Mouse (Mus musculus) small intestine, adult 2 months (tissue): Measurements from ENCODE around the gene Paqr9. TPM values are rescaled to one million over a fixed set of nuclear protein-coding genes. Genes with fewer than 3 reads are reported as not detected.
"Not testable (repeated sequence)": the region's sequence is repeated elsewhere in the genome, so short reads cannot be mapped to it uniquely, and the experiment has no call there.

Experiments used
- H3K27ac ChIP-seq: fragments of 200-500 bp; 2 replicates; pipeline ENCODE4 v1.5.1; 2012; ENCODE audit warnings: low read depth, low read length, control low read depth, inconsistent platforms; ENCODE audit not compliant: insufficient read depth
- H3K27me3 ChIP-seq: fragments of 200-500 bp; 2 replicates; pipeline ENCODE4 v1.6.1; 2012; ENCODE audit warnings: mild to moderate bottlenecking, moderate library complexity, low read length, inconsistent platforms; ENCODE audit not compliant: control insufficient read depth, insufficient read depth
- H3K36me3 ChIP-seq: fragments of 200-500 bp; 2 replicates; pipeline ENCODE4 v1.6.1; 2012; ENCODE audit warnings: mild to moderate bottlenecking, low read length, control low read depth, inconsistent platforms; ENCODE audit not compliant: control insufficient read depth, insufficient read depth
- H3K4me1 ChIP-seq: fragments of 200-500 bp; 2 replicates; pipeline ENCODE4 v1.6.1; 2012; ENCODE audit warnings: low read length, inconsistent platforms, mixed read lengths; ENCODE audit not compliant: control insufficient read depth, insufficient read depth, insufficient read length
- H3K4me3 ChIP-seq: fragments of 200-500 bp; 2 replicates; pipeline ENCODE4 v1.5.1; 2012; ENCODE audit warnings: low read depth, mild to moderate bottlenecking, control low read depth, inconsistent platforms, low read length, moderate library complexity
- CTCF ChIP-seq: fragments of 200-500 bp; IDR thresholded peaks from 2 replicates; pipeline ENCODE4 v1.5.1; 2012; ENCODE audit warnings: low read depth, mild to moderate bottlenecking, control low read depth, inconsistent platforms, low read length, moderate library complexity, mixed read lengths; ENCODE audit not compliant: insufficient replicate concordance, insufficient read length; ENCODE audit errors: extremely low read depth
- POLR2A ChIP-seq: fragments of 200-500 bp; IDR thresholded peaks from 2 replicates; pipeline ENCODE4 v1.6.1; 2012; ENCODE audit warnings: low read depth, mild to moderate bottlenecking, control low read depth, inconsistent platforms, low read length, moderate library complexity
- WGBS: fragments of 180-500 bp; shearing (Covaris S2); methylation state at CpG from one replicate; pipeline ENCODE4 v1.1.7; 2018; 5-methylcytosine and 5-hydroxymethylcytosine counted together
- polyA plus RNA-seq: library from polyadenylated mRNA; depleted of rRNA; stranded (reverse); fragments of >200 nt; gene quantifications from 2 replicates; pipeline ENCODE4 v1.2.3, GENCODE M21; 2012; rRNA removed

Gene Paqr9
- 0.44 and 1.5 TPM in 2 replicates for polyA plus RNA-seq

DNA sequence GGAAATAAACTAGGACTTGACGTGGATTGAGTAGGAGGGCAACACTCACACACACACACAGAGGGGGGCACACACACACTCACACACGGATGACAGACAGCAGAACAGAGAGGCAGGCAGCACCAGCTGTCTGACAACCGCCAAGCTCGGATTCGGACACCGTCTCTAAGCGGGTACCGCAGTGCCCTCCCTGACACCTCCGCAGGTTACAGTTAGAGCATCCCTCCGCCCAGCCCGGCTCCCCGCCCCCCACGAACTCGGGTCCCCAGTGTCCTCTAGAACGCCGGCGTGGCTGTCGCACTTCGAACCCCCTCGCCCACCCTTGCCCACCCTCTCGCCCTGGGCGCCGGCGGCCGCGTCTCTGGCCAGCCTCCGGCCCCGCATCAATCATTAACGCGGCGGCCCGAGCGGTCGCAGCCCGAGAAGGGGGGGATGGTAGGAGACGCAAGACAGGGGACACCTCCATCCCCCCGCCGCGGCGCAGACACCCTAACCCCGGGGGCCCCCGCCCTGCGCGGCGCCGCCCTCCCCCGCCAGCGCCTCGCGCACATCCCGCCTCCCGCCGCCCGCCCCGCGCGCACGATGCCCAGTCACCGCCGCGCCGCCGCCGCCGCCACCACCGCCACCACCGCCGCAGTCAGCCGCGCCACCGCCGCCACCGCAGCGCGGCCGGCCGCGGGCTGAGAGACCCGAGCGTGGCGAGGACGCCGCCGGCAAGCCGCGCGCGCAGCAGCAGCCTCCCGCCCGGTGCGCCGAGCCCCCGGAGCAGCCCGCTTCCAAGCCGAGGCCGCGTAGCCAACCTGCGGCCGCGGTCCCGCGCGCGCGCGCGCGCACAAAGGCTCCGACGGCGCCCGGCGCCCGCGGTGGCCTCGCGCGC is at the start of gene Paqr9:
TSS of gene Paqr9 (plus strand) at position 599 of the 877 bp plus-strand sequence.
- TF ChIP-seq CTCF = no peak
- TF ChIP-seq POLR2A = no peak
- H3K36me3 ChIP-seq = no peaks in the 10 kb centered on the region
- peaks cover 37% of the 10 kb centered on the region for H3K27me3 ChIP-seq
- 4% methylated on average over 117 of the region's 118 CpGs for WGBS
- peak within 1 kb of the TSS; percentile 55 for H3K4me3 ChIP-seq
- peaks cover 12% of the 10 kb centered on the region for H3K4me1 ChIP-seq
- H3K27ac ChIP-seq = no peak within 1 kb of the TSS

DNA sequence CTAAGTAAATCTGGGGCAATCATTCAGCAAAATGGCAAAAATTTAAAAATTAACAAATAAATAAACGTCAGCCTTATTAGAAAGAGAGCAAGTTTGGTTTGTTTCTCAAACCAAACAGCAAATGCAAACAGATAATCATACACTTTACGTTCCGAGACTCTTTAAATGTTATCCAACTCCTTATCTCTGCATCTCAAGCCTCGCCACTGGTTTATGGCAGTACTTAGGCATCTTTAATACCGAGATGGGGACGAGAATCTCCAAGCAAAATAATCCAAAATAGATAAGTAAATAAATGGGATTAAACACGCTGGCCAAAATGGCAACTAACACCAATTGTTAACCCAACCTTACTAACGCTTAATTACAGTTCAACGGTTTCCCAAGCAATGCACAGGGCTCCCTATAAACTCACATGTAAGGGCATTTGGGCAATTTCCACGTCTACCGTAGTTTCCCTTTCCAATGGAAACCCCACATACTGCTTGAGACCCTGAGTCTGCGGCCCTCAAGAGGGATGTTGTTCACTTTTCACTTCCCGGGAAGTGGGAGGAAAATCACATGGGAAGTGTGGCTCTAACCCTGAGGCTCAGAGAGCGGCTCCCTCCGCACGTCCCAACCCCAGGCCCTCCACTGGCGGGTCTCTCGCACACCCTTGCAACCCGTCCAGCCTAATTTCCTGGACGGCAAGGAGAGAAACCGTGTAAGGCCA is 48.6 kb upstream of the Paqr9 start:
- H3K4me3 ChIP-seq = peak overlapping the region; percentile 96
- H3K4me1 ChIP-seq = peaks cover 8% of the 10 kb centered on the region; the same call in 1 of the 2 replicates
- H3K27me3 ChIP-seq = no peaks in the 10 kb centered on the region
- WGBS = 2% methylated on average over 21 of the region's 21 CpGs
- H3K36me3 ChIP-seq = no peaks in the 10 kb centered on the region
- TF ChIP-seq POLR2A (no peak), CTCF (no peak)
- H3K27ac ChIP-seq = peak overlapping the region; percentile 91

GRCm38 (mm10) chr9:95511472-95512330 is 47.8 kb upstream of the Paqr9 start, which contains the start of gene U2surp:
TSS of gene U2surp (minus strand) at chr9:95511996.
- TF ChIP-seq POLR2A (peak; percentile 51), CTCF (0 out of 2 replicates have a peak, but pooled peaks have one; percentile 7)
- H3K27me3 ChIP-seq = no peaks in the 10 kb centered on the region
- H3K4me1 ChIP-seq = peaks cover 8% of the 10 kb centered on the region; the same call in 1 of the 2 replicates
- peak within 1 kb of the TSS; percentile 96 for H3K4me3 ChIP-seq
- no peaks in the 10 kb centered on the region for H3K36me3 ChIP-seq
- under 1% methylated on average over 74 of the region's 74 CpGs for WGBS
- H3K27ac ChIP-seq = peak within 1 kb of the TSS; percentile 91

DNA sequence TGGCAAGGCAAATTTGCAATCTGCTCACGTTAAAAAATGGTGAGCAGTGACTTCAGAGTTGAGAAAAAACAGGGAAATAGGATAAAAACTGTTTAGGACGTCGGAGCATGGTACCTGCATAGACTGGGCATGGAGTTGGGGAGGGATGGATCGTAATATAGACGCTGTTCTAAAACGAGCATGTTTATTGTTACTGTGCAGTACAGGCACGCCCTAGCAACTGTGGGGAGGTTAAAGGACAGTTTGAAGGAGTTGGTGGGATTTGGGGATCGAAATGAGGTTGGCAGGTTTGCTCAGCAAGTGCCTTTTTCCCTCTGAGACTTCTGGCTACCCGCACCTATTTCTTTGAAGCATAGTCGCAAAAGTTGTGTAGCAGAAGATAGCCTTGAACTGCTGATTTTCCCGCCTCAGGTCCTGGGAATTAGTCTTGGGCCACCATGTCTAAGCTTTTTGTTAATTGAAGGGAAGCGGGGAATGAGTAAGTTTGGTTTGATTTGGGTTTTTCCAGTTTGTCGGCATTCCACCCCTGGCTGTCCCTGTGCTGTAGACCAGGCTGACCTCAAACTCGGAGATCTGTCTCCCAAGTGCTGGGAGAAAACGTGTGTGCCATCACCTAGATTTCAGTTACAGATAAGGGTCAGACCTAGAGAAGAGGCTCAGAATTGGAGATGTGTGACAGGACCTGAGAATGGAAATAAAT is 47.0 kb upstream of the Paqr9 start:
- peaks cover 8% of the 10 kb centered on the region; the same call in 1 of the 2 replicates for H3K4me1 ChIP-seq
- peak overlapping the region; percentile 96 for H3K4me3 ChIP-seq
- no peak for TF ChIP-seq POLR2A
- no peak for TF ChIP-seq CTCF
- H3K36me3 ChIP-seq = no peaks in the 10 kb centered on the region
- WGBS = 16% methylated on average over 15 of the region's 15 CpGs
- peak overlapping the region; percentile 91 for H3K27ac ChIP-seq
- no peaks in the 10 kb centered on the region for H3K27me3 ChIP-seq

GRCm38 (mm10) chr9:95513776-95514175 is 45.7 kb upstream of the Paqr9 start:
- H3K27me3 ChIP-seq = no peaks in the 10 kb centered on the region
- TF ChIP-seq POLR2A = no peak
- no peak for TF ChIP-seq CTCF
- peaks cover 8% of the 10 kb centered on the region; the same call in 1 of the 2 replicates for H3K4me1 ChIP-seq
- WGBS = 97% methylated on average over 2 of the region's 2 CpGs
- H3K4me3 ChIP-seq = no peak overlapping the region
- H3K27ac ChIP-seq = peak overlapping the region; percentile 70
- H3K36me3 ChIP-seq = no peaks in the 10 kb centered on the region

GRCm38 (mm10) chr9:95514361-95514760 is 45.1 kb upstream of the Paqr9 start:
- not testable (repeated sequence) for H3K27me3 ChIP-seq, H3K4me3 ChIP-seq
- WGBS = 64% methylated on average over 3 of the region's 3 CpGs

More at GRCm38 (mm10) chr9:95514361-95514760, 45.1 kb upstream of the Paqr9 start:
- not testable (repeated sequence) for H3K4me1 ChIP-seq, H3K36me3 ChIP-seq, H3K27ac ChIP-seq
